Mouse (Mus musculus) heart, embryonic 13.5 days (tissue): ENCODE data around the gene Hjurp. TPM values are rescaled to one million over a fixed set of nuclear protein-coding genes. Genes with fewer than 3 reads are reported as not detected.

Experiments
- ATAC-seq: fragments of 200-750 bp; cut with Nextera tagmentation; 2 replicates; pipeline ENCODE4 v1.8.0; 2017; ENCODE audit warnings: moderate TSS enrichment; ENCODE audit not compliant: insufficient number of reproducible peaks, low FRiP score, low TSS enrichment; ENCODE audit errors: extremely low read depth
- H3K27ac ChIP-seq: fragments of 300-500 bp; sonication (generic); replicated peaks from 2 replicates; pipeline ENCODE4 v1.5.1; 2015; ENCODE audit warnings: moderate library complexity, mild to moderate bottlenecking, inconsistent platforms
- H3K27me3 ChIP-seq: fragments of 300-500 bp; sonication (generic); replicated peaks from 2 replicates; pipeline ENCODE4 v1.6.1; 2015; ENCODE audit warnings: mild to moderate bottlenecking, inconsistent platforms
- H3K36me3 ChIP-seq: fragments of 300-500 bp; sonication (generic); 2 replicates; pipeline ENCODE4 v1.6.1; 2015; ENCODE audit warnings: mild to moderate bottlenecking, inconsistent platforms
- H3K4me1 ChIP-seq: fragments of 300-500 bp; sonication (generic); 2 replicates; pipeline ENCODE4 v1.6.1; 2015; ENCODE audit warnings: inconsistent platforms
- H3K4me2 ChIP-seq: fragments of 300-500 bp; sonication (generic); 2 replicates; pipeline ENCODE4 v1.6.1; 2015; ENCODE audit warnings: inconsistent platforms, mild to moderate bottlenecking, moderate library complexity
- H3K4me3 ChIP-seq: fragments of 300-500 bp; sonication (generic); 2 replicates; pipeline ENCODE4 v1.5.1; 2015; ENCODE audit warnings: moderate library complexity, mild to moderate bottlenecking, inconsistent platforms
- H3K9ac ChIP-seq: fragments of 300-500 bp; sonication (generic); 2 replicates; pipeline ENCODE4 v1.6.1; 2015; ENCODE audit warnings: inconsistent platforms, mild to moderate bottlenecking, moderate library complexity
- H3K9me3 ChIP-seq: fragments of 300-500 bp; sonication (generic); 2 replicates; pipeline ENCODE4 v1.6.1; 2016; ENCODE audit warnings: inconsistent platforms
- WGBS: fragments of 180-500 bp; shearing (Covaris S2); methylation state at CpG from one replicate; pipeline ENCODE4 v1.1.7; 2015; ENCODE audit warnings: mixed read lengths; 5-methylcytosine and 5-hydroxymethylcytosine counted together
- polyA plus RNA-seq: library from polyadenylated mRNA; unstranded; fragments of >200 nt; fragmentation: Nextera tagmentation; extraction: Ambion mirVana; gene quantifications from 2 replicates; pipeline ENCODE4 v1.2.1, GENCODE M21; 2015

Gene Hjurp
- polyA plus RNA-seq, 1 experiment from 2014 or later: 102 TPM

DNA sequence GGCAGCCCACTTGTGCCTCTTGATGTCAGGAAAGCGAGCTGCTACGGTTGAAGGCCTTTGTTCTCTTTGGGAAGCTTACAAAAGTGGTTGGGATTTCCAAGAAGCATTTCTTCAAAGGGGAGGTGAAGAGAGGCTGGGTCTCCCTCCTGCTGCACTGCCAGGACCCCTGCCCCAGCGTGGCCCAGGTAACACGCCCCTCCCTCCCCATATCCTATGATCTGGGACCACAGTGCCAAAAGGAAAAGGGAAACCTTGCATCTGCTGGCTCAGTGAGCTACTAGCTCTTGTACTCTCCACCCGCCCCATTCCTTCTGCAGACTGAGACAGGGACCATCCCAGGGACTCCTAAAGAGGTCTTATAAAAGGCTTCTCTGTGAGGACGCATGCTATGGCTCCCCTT, 19.8 kb downstream of the Hjurp start:
- Histone ChIP-seq H3K9ac (no peak overlapping the region), H3K27me3 (no peaks in the 10 kb centered on the region), H3K4me1 (peaks cover 27% of the 10 kb centered on the region), H3K27ac (no peak overlapping the region), H3K4me2 (no peak overlapping the region), H3K36me3 (peaks cover 34% of the 10 kb centered on the region), H3K4me3 (no peak overlapping the region), H3K9me3 (peaks cover 50% of the 10 kb centered on the region)
- ATAC-seq: no peak
- whole genome bisulfite sequencing: 73% methylated on average over 6 of the region's 6 CpGs

GRCm38 (mm10) chr1:88256886-88257663, 20.4 kb downstream of the Hjurp start:
- Histone ChIP-seq H3K27me3 (no peaks in the 10 kb centered on the region), H3K4me3 (no peak overlapping the region), H3K4me2 (no peak overlapping the region), H3K9ac (no peak overlapping the region), H3K4me1 (peaks cover 21% of the 10 kb centered on the region), H3K36me3 (peaks cover 28% of the 10 kb centered on the region), H3K27ac (no peak overlapping the region), H3K9me3 (peaks cover 56% of the 10 kb centered on the region)
- ATAC-seq: no peak
- WGBS: 68% methylated on average over 10 of the region's 10 CpGs

DNA sequence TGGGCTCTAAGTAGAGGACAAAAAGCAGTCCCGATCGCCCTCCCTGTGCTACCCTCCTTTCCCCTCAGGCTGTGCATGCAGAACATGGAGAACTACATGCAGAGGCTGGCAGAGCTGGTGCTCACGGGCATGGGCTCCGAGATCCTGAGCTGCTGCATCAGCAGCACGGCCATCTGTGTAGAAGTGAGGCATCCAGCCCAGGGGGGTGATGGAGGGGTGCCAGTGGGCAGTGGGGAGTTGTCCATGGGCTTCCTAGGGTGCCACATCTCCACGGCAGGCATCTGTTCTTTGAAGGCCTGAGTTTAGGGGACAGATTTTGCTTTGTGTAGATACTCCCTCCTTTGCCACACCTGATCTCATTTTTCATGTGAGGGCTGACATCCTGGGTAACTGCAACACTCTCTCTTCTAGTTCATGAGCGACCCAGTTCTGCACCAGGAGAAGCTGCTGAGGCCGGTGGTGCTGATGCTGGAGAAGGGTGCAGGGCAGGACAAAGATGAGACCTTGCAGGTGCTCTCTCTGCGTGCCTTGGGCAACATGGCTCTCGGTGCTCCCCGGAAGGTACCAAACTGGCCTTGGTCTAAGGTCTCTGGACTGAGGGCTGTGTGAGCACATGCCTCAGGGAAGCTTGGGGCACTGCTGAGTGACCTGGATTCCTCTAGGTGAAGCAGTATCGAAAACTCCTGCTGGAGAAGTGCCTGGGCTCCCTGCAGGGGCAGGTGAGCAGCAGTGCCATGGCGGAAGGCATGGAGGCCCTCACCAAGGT, 21.3 kb downstream of the Hjurp start:
- no peak overlapping the region for H3K4me3 ChIP-seq
- ATAC-seq: no peak
- WGBS: 72% methylated on average over 13 of the region's 13 CpGs
- H3K27me3 ChIP-seq: no peaks in the 10 kb centered on the region
- no peak overlapping the region for H3K27ac ChIP-seq
- H3K4me2 ChIP-seq: no peak overlapping the region
- H3K9me3 ChIP-seq: peaks cover 62% of the 10 kb centered on the region
- no peak overlapping the region for H3K9ac ChIP-seq
- peaks cover 17% of the 10 kb centered on the region for H3K4me1 ChIP-seq
- peaks cover 19% of the 10 kb centered on the region for H3K36me3 ChIP-seq

DNA sequence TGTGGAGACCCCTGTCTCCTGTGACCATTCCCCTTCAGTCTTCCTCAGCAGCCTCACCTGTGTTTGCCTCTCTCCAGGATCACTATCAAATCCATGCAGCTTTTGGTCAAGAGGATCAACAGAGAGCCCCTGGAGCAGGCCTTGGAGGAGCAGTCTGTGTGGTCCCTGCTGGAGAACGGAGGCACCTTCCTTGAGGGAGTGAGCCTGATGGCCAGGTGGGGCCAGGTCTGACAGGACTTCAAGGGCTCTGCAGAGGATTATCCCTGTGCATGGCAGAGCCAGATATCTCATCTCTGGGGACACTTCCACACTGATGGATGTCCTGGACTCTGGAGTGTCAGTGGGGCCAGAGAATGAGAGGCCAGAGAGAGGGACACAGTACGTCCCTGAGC, 22.0 kb downstream of the Hjurp start:
- H3K9me3 ChIP-seq: peaks cover 69% of the 10 kb centered on the region
- H3K4me1 ChIP-seq: peaks cover 17% of the 10 kb centered on the region
- no peak overlapping the region for H3K4me2 ChIP-seq
- no peak overlapping the region for H3K4me3 ChIP-seq
- ATAC-seq: no peak
- H3K27me3 ChIP-seq: no peaks in the 10 kb centered on the region
- no peak overlapping the region for H3K27ac ChIP-seq
- 55% methylated on average over 2 of the region's 2 CpGs for WGBS
- H3K36me3 ChIP-seq: peaks cover 12% of the 10 kb centered on the region
- no peak overlapping the region for H3K9ac ChIP-seq

DNA sequence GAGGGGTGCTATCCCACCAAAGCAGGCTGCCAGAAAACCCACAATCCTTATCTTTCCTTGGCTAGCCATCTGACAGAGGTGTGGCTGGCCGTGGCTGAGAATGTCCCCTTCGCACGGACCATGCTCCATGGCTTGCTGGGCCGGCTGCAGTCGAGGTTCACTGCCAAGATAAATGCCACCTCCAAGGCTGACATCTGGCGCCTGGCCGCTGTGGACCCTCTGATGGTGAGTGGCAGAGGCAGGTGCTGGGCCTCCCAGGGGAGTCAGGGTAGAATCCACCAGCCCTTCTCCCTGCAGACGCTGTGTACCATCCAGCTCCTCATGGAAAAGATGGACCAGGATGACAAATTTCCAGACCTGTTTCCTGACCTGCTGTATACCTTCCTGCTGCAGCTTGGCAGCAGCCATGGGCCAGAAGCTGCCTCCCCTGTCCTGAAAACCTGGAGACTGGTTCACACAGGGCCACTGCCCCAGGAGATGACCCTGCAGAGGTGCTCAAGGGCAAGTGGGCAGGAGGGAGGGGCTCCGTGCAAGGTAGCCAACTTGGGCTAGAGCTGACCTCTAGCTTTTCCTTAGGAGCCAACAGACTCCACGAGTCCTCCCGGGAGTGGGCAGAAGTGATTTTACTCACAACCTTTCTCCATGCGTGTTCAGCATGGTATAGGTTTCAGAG, 22.5 kb downstream of the Hjurp start:
- Histone ChIP-seq H3K36me3 (peaks cover 7% of the 10 kb centered on the region), H3K9me3 (peaks cover 75% of the 10 kb centered on the region), H3K9ac (no peak overlapping the region), H3K4me3 (no peak overlapping the region), H3K4me1 (peaks cover 12% of the 10 kb centered on the region), H3K27me3 (no peaks in the 10 kb centered on the region), H3K4me2 (no peak overlapping the region), H3K27ac (no peak overlapping the region)
- ATAC-seq: no peak
- WGBS: 75% methylated on average over 12 of the region's 12 CpGs

GRCm38 (mm10) chr1:88253540-88253939, 23.9 kb downstream of the Hjurp start:
- Histone ChIP-seq H3K4me1 (no peaks in the 10 kb centered on the region), H3K9me3 (peaks cover 89% of the 10 kb centered on the region)
- 59% methylated on average over 6 of the region's 6 CpGs for WGBS

GRCm38 (mm10) chr1:88253106-88253505, 24.3 kb downstream of the Hjurp start:
- no peak for ATAC-seq
- H3K4me1 ChIP-seq: no peaks in the 10 kb centered on the region
- no peak overlapping the region for H3K4me3 ChIP-seq
- H3K36me3 ChIP-seq: no peaks in the 10 kb centered on the region
- WGBS: 66% methylated on average over 8 of the region's 8 CpGs
- H3K27ac ChIP-seq: no peak overlapping the region
- H3K4me2 ChIP-seq: no peak overlapping the region
- no peaks in the 10 kb centered on the region for H3K27me3 ChIP-seq
- no peak overlapping the region for H3K9ac ChIP-seq
- H3K9me3 ChIP-seq: peaks cover 93% of the 10 kb centered on the region

More at GRCm38 (mm10) chr1:88253540-88253939, 23.9 kb downstream of the Hjurp start:
- Histone ChIP-seq H3K4me2 (no peak overlapping the region), H3K4me3 (no peak overlapping the region), H3K27me3 (no peaks in the 10 kb centered on the region), H3K27ac (no peak overlapping the region), H3K36me3 (no peaks in the 10 kb centered on the region), H3K9ac (no peak overlapping the region)
- ATAC-seq: no peak

DNA sequence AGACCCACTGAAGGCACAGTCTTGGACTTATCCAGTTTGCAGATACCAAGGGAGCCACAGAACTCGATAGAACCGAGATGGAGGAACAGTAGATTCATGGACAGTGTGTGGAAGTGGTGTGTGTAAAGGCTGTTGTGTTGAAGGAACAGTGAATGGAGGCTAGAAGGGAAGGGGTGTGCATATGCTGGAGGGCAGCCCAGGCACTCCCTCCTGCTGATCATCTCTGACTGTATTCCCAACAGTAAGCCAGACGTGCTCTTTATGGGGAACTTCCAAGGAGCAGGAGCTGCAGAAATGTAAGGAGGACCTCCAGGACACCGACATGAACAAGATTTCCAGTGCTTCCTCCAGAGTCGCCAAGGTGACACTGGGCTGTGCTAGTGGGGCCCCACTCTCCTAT, 27.4 kb downstream of the Hjurp start:
- peaks cover 95% of the 10 kb centered on the region for H3K9me3 ChIP-seq
- H3K9ac ChIP-seq: no peak overlapping the region
- H3K36me3 ChIP-seq: no peaks in the 10 kb centered on the region
- H3K4me3 ChIP-seq: no peak overlapping the region
- no peaks in the 10 kb centered on the region for H3K4me1 ChIP-seq
- no peak for ATAC-seq
- no peak overlapping the region for H3K27ac ChIP-seq
- 70% methylated on average over 5 of the region's 5 CpGs for WGBS
- no peaks in the 10 kb centered on the region for H3K27me3 ChIP-seq
- no peak overlapping the region for H3K4me2 ChIP-seq

DNA sequence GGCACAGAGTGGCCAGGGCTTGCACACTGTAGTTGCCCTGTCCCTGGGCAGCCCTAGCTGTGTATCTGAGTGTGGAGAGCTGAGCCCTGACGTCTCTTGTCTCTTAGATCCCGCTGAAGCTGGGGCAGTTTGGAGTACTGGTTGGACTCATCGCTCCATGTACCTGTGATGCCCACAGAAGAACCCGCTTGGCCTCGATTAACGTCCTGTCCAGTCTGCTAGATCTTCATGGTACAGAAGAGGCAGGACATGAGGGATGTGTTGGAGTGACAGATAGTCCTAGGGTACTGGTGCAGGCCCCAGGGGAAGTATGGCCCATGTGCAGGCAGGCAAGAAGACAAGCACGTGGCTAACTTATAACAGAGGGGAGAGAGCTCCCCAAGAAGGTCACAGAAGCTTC, 27.8 kb downstream of the Hjurp start:
- 72% methylated on average over 7 of the region's 7 CpGs for WGBS
- Histone ChIP-seq H3K4me3 (no peak overlapping the region), H3K27ac (no peak overlapping the region), H3K27me3 (no peaks in the 10 kb centered on the region), H3K4me1 (no peaks in the 10 kb centered on the region), H3K9ac (no peak overlapping the region), H3K9me3 (peaks cover 95% of the 10 kb centered on the region), H3K4me2 (no peak overlapping the region), H3K36me3 (no peaks in the 10 kb centered on the region)
- ATAC-seq: no peak

DNA sequence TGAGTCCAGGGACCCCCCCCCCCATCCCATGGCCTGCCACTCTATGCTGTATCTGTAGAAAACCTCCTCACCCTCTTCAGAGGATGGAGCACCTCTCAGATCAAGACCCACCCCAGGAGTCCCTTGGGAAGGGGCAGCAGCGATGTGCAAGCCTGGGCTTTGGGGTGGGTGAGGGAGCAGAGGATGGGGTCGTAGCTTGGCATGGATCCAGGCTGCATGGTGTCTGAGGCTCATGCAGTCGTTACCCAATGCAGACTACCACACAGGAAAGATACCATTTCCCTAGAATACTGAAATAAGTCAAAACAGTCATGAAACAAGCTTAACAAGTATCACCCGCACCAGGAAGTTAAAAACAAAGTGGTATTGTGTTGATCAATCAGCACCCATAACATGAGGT, 28.8 kb downstream of the Hjurp start:
- no peak overlapping the region for H3K27ac ChIP-seq
- no peak for ATAC-seq
- WGBS: 56% methylated on average over 4 of the region's 4 CpGs

DNA sequence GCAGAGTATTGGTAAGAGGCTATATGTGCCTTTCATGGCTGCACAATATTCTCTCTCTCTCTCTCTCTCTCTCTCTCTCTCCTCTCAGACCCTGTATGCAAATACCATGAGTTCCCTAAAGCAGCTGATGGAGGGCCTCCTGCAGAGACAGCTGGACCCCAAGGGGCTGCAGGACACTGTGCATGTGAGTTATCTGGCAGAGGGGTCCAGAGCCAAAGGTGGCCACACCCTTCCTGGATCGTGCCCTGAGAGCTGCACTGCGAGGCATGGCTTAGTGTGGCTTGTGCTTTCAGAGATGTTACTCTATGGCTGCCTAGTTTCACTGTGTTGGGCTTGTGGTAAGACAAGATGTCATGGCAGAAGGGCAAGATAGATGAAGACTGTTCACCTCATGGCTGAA, 29.8 kb downstream of the Hjurp start:
- Histone ChIP-seq H3K27ac (no peak overlapping the region), H3K27me3 (no peaks in the 10 kb centered on the region), H3K36me3 (no peaks in the 10 kb centered on the region), H3K4me1 (no peaks in the 10 kb centered on the region), H3K9me3 (peaks cover 94% of the 10 kb centered on the region), H3K9ac (no peak overlapping the region), H3K4me2 (no peak overlapping the region), H3K4me3 (no peak overlapping the region)
- WGBS: 45% methylated on average over 2 of the region's 2 CpGs
- ATAC-seq: no peak

More for the DNA sequence above, 28.8 kb downstream of the Hjurp start:
- no peaks in the 10 kb centered on the region for H3K27me3 ChIP-seq
- no peak overlapping the region for H3K4me2 ChIP-seq
- no peak overlapping the region for H3K9ac ChIP-seq
- H3K9me3 ChIP-seq: peaks cover 95% of the 10 kb centered on the region
- H3K4me1 ChIP-seq: no peaks in the 10 kb centered on the region
- no peaks in the 10 kb centered on the region for H3K36me3 ChIP-seq
- H3K4me3 ChIP-seq: no peak overlapping the region
